Mouse (Mus musculus): ENCODE data around the gene Elk1.

- no peak for TF ChIP-seq GATA1 (IDR thresholded peaks at IDR 0.05; ENCODE audit: borderline replicate concordance, low read length)
- no peak for TF ChIP-seq FLI1 (IDR thresholded peaks at IDR 0.05; ENCODE audit: low read length)
These were observed 19.0 kb downstream of the Elk1 start, which contains the start of gene Cfp for GRCm38 (mm10) chrX:20931364-20931763.
